Mouse (Mus musculus) right cerebral cortex, postnatal 36 days (tissue): ENCODE results near the gene Sort1.

ENCODE experiments used
- DNase-seq, 2 experiments: peaks; one replicate each; pipeline ENCODE4 v3.0.0; 2022; ENCODE audit warnings: low spot score in 2 of 2, mixed read lengths in 1 of 2

Sort1 gene

DNA sequence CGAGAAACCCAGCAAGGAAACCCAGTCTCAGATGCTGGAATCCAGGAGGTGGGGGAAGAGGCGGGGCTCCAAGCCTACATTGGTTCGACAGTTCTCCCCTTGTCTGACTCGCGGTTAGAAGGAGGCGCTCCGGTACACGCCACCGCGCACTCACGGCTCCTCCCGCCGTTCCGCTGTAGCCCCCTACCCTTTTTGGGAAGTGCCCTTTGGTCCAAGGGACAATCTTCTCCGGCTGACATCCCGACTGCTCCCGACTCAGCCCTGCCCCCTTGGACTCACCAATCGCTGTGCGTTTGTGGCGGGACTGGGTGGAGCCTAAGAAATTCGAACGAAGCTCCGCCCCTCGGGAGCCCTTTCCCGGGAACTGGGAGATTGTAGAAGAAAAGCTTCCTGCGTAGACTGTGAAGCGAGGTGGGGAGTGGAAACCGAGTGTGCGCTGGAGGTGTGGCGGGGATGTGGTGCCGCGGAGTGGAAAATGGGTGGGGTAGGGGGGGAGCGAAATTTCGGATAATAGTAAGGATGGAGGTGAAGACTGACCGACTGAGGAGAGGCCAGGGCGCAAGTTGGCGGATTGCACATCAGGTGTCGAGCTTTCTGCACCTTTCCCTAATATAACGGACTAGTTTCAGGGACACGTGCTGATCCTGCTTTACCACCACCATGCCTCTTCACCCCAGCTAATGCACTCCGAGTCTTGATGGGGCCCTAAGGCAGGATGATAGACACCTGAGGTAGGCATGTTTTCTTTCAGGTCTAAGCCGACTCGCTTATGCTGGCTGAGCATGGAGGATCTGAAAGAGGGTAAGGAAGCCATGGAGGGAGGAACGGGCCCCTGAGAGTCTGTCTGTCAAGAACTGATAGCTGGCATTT is 99.8 kb downstream of the Sort1 start, which contains the start of gene Psrc1:
Gene Psrc1 (plus strand): TSS at position 355 of the 870 bp plus-strand sequence.
- DNase-seq, result peak; percentile 80 to 82

- DNase-seq, result no peak
These were observed 100.5 kb downstream of the Sort1 start for GRCm38 (mm10) chr3:108384425-108384824.

DNA sequence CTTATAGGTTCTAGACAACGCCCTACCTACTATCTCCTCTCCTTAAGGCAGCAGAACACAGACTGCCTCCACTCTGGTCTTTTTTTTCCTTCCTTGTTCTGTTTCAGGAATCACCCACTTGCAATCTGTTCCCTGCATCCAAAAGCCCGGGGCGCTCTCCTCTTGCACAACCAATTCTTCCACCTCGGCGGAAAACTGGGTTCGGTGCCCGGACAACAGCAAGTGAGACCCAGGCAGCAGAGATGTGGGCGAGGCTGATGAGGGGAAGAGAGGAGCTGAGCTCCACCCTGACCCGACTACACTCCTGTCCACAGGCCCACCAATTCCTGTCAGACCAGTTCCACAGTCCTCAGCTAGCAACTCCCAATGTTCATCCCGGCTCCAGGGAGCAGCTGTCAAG is 102.3 kb downstream of the Sort1 start:
- peak; percentile 72 to 82 for DNase-seq

GRCm38 (mm10) chr3:108389111-108389545 is 105.2 kb downstream of the Sort1 start:
- DNase-seq, result peak; percentile 93

GRCm38 (mm10) chr3:108392299-108392698 is 108.4 kb downstream of the Sort1 start:
- DNase-seq, result no peak

GRCm38 (mm10) chr3:108392793-108393192 is 108.9 kb downstream of the Sort1 start:
- no peak for DNase-seq

- no peak for DNase-seq
These were observed 114.4 kb downstream of the Sort1 start for GRCm38 (mm10) chr3:108398281-108398680.

- DNase-seq, result no peak
These were observed 116.6 kb downstream of the Sort1 start for GRCm38 (mm10) chr3:108400442-108400841.

DNA sequence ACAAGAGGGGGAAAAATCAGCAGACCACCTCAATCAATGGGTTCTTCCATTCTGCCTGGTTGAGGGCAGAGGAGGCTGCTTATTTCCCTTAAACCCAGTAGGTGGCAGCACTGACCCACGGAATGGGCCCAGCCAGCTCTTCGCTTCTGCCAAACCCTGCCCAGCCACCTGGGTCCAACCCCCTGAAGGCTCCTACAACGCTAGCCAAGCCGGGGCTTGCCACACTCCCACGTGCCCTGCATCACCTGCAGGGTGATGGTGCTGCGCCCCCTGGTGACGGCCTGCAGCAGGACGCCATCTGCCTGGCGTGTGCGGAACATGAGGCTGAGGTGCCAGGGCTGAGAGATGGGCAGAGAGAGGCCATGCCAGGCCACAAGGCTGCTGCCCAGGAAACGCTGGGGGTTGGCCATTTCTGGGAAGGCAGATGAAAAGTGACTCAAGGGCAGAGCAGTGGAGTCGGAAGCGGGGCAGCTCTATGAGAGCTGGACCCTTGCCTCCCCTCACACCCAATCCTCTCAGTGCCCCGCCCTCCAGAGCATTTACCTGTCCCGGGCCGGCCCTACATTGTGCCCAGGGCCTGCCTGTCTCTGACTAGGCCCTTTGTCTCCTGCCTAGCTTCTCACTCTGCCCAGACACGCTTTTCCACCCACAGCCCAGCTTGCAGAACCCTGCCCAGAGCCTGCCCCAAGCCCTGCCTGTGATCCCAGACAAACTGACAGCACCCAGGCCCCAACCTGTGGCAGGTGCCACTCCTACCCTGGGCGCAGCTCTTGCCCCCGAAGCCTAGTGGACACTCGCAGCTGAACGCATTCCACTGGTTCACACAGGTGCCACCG is 118.0 kb downstream of the Sort1 start:
- DNase-seq, result peak; percentile 78

- DNase-seq, result no peak
These were observed 118.6 kb downstream of the Sort1 start for GRCm38 (mm10) chr3:108402528-108402920.

DNA sequence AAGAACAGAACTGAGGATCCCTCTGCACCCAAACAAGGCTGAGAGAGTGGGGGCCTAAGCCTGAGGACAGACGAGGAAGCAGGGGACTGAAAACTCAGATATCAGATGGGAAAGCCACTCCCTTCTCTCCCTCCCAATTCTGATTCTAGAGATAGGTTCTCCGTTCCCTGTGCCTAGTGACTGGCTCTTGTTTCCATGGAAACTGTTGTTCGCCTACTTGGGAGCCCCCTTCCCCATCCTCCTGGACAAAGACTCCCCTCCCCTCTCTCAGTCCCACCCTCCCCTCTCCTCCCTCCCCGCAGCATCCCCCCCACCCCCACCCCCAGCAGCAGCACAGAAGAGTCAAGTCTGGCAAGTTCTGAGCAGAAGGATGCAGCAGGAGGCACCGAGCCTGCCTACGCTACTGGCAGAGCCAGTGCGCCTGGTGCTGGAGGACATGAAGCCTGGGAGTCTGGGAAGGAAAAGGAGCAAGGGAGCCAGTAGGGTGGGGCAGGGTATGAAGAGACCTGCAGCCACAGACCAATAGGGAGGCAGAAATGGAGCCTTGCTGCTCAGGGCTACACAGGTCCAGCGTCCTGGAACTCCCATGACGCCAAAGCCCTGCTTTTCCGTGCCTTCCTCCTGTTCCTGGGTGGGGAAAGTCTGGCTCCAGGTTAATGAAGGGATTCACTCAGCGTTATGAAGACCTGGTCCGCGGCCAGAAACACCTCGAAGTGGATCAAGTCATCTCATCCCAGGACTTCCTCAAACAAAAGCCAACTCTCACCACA is 121.8 kb downstream of the Sort1 start:
- peak; percentile 70 to 81 for DNase-seq

DNA sequence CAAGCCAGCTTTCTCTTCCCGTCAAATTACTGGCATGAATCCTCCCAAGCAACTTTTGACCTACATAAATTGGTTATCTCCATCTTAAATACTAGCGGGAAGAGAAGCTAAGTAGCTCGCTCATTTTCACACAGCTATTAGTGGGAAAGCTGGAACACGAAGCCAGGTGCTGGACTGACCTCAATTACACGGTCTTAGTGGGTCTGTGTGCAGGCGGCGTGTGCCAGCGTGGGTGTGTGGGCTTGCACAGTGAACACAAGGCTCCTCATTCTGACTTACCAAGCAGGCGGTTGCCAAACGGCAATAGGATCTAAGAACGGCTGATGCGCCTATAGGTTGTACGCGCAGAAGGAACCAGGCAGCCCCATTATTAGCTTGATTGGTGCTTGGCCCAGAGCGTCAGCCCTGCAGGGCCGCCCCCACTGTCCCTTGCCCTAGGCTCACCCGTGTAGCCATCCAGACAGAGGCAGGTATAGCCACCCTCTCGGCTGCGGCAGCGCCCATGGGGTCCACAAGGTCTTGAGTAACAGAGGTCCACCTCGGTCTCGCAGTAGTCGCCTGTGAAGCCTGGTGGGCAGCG is 122.5 kb downstream of the Sort1 start:
- peak; percentile 55 to 69 for DNase-seq

DNA sequence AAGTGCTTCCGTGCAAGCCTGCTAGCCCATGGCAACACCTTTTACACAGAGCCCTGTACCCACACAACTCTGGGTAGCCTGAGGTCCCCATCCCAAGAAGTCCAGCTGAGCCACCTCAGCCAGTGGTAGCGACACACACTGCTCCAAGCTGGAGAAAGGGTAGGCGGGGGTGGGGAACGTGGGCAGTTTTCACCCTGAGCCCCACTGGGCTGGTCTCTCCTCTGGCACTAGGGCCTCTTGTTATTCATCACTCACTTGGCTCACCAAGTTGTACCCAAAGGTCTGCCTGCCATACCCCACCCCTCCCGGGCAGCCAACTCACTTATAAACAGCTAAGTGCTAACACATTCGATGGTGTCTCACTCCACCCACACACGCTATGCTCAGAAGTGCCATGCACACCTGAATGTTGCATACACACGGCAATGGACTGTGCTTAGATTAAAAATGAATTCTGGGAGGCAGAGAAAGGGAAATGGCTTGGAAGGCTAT is 124.7 kb downstream of the Sort1 start:
- DNase-seq, result no peak

GRCm38 (mm10) chr3:108409656-108410358 is 125.9 kb downstream of the Sort1 start:
- no peak for DNase-seq

DNA sequence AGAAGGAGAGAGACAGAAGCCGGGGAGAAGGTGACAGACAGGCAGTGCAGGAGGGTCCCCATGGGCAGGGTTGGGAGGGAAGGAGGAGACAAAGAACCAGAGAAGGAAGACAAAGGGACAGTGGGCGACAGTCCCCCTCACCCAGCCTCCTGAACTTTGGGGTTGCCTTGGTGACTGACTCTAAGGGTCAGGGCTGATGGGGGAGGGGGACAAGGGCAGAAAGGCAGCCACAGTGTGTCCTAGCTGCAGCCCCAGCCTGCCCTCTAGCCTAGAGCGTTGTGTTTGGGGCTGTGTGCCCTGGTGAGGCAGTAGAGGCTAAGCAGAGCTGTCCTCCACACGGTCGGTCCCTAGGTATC is 126.5 kb downstream of the Sort1 start:
- no peak for DNase-seq
